Mouse (Mus musculus): ENCODE data around the gene Dexi. TPM values are rescaled to one million over a fixed set of nuclear protein-coding genes. Genes with fewer than 3 reads are reported as not detected.

The Dexi gene
- polyA plus RNA-seq (2015; fragmentation: Nextera tagmentation; extraction: Ambion mirVana): 19.1 and 21.8 TPM in 2 replicates

- peak within 1 kb of the TSS; percentile 95 for H3K4me3 ChIP-seq
- H3K36me3 ChIP-seq: no peaks in the 10 kb centered on the region
- peak; percentile 94 for ATAC-seq (ENCODE audit: low read depth)
- H3K4me1 ChIP-seq (replicated peaks): peaks cover 68% of the 10 kb centered on the region
- peak within 1 kb of the TSS; percentile 97 for H3K9ac ChIP-seq
- H3K4me2 ChIP-seq: peak within 1 kb of the TSS; percentile 80
- H3K9me3 ChIP-seq: no peaks in the 10 kb centered on the region
- H3K27me3 ChIP-seq: no peaks in the 10 kb centered on the region
- WGBS: under 1% methylated on average over 61 of the region's 61 CpGs
- peak within 1 kb of the TSS; percentile 88 for H3K27ac ChIP-seq (replicated peaks)
These were observed at the start of gene Dexi for GRCm38 (mm10) chr16:10542698-10543365. Dexi (minus strand) TSS chr16:10543054.

- Histone ChIP-seq H3K27me3 (no peaks in the 10 kb centered on the region), H3K27ac (replicated peaks) (no peak overlapping the region), H3K4me1 (replicated peaks) (no peaks in the 10 kb centered on the region), H3K36me3 (peaks cover 82% of the 10 kb centered on the region), H3K4me3 (no peak overlapping the region), H3K4me2 (no peak overlapping the region), H3K9ac (no peak overlapping the region), H3K9me3 (no peaks in the 10 kb centered on the region)
- 89% methylated on average over 3 of the region's 3 CpGs for WGBS
- ATAC-seq (ENCODE audit: low read depth): no peak
These were observed 43.7 kb upstream of the Dexi start for GRCm38 (mm10) chr16:10586546-10586945.

DNA sequence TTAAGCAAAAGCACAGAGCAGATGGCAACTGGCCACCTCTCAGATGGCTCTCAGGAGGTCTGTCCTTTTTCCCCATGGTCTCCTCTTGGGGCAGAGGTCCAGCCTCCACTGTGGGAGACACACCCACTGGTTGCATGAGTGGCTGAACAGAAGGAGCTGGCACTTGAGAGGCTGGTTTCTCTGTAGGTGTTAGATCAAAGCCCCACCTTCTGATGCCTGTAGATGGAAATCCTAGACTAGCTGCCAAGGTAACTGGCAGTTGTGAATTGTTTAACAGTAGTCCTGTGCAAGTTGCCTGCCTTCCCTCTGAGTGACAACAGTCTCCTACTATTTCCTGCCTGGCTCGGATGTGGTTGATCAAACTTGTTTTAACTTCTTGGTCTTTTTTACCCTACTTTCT is 42.3 kb upstream of the Dexi start:
- Histone ChIP-seq H3K9me3 (no peaks in the 10 kb centered on the region), H3K9ac (no peak overlapping the region), H3K27me3 (no peaks in the 10 kb centered on the region), H3K27ac (replicated peaks) (no peak overlapping the region), H3K4me3 (no peak overlapping the region), H3K4me1 (replicated peaks) (no peaks in the 10 kb centered on the region), H3K4me2 (no peak overlapping the region), H3K36me3 (peaks cover 82% of the 10 kb centered on the region)
- WGBS: 88% methylated on average over 1 of the region's 1 CpGs
- no peak for ATAC-seq (ENCODE audit: low read depth)

DNA sequence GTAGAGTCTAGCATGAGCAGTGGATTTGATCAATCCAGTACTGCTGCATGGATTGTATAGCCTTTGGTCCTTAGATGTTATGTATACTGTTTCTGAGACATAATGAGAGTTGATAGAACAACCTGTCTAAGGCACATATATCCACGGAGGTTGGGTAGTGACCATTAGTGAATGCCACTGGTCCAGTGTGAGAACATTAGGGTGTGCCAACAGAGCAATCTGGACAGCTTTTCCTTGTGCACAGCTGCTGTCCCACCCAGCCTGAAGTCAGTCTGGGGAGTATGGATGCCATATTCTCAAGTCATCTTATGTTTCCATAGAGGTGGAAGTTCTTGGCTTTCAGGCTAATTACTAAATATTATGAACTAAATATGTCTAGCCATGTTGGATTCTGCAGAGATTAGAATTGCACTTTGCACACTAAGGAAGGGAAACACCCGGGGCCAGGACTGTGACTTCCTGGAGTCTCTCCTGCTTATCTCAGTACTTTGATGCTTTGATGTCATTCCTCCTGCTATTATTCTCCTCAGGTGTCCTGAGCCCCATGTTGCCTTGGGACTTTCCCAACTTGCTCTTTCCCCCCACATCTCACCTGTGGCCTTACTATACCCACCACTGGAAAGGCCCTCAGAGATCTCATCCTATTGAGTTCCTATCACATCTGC is 38.5 kb upstream of the Dexi start:
- Histone ChIP-seq H3K9ac (no peak overlapping the region), H3K4me3 (no peak overlapping the region), H3K9me3 (no peaks in the 10 kb centered on the region), H3K27me3 (no peaks in the 10 kb centered on the region), H3K36me3 (peaks cover 87% of the 10 kb centered on the region), H3K27ac (replicated peaks) (no peak overlapping the region), H3K4me1 (replicated peaks) (no peaks in the 10 kb centered on the region), H3K4me2 (no peak overlapping the region)
- no peak for ATAC-seq (ENCODE audit: low read depth)
- WGBS: 92% methylated on average over 2 of the region's 2 CpGs

DNA sequence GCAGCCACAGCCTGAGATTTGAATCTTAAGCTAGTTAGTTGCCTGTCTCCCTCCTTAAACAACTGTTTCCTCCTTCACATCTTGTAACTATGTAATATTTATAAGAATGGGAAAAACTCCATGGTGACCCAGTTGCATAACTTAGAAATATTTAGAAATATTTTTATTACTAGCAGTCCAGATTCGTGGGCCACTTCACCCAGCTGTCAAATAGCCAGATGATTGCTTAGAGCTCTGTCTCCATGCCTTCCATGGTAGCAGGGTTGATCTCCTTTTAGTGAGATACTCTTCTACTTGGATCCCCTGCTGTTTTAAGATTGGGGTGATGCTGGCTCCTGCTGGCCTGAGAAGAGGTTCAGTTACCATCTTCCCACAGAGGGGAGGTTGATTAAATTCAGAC is 35.5 kb upstream of the Dexi start:
- Histone ChIP-seq H3K36me3 (peaks cover 96% of the 10 kb centered on the region), H3K4me2 (no peak overlapping the region), H3K4me1 (replicated peaks) (no peaks in the 10 kb centered on the region), H3K9me3 (no peaks in the 10 kb centered on the region), H3K9ac (no peak overlapping the region), H3K4me3 (no peak overlapping the region), H3K27me3 (no peaks in the 10 kb centered on the region), H3K27ac (replicated peaks) (no peak overlapping the region)
- WGBS: 84% methylated on average over 1 of the region's 1 CpGs
- no peak for ATAC-seq (ENCODE audit: low read depth)

- Histone ChIP-seq H3K9ac (no peak overlapping the region), H3K9me3 (no peaks in the 10 kb centered on the region), H3K27ac (replicated peaks) (no peak overlapping the region), H3K4me1 (replicated peaks) (no peaks in the 10 kb centered on the region), H3K27me3 (no peaks in the 10 kb centered on the region), H3K4me3 (no peak overlapping the region), H3K4me2 (no peak overlapping the region), H3K36me3 (peaks cover 95% of the 10 kb centered on the region)
- WGBS: 76% methylated on average over 5 of the region's 5 CpGs
- no peak for ATAC-seq (ENCODE audit: low read depth)
These were observed 34.7 kb upstream of the Dexi start for GRCm38 (mm10) chr16:10577548-10577947.

GRCm38 (mm10) chr16:10575915-10576314 is 33.1 kb upstream of the Dexi start:
- Histone ChIP-seq H3K9ac (no peak overlapping the region), H3K9me3 (no peaks in the 10 kb centered on the region), H3K27me3 (no peaks in the 10 kb centered on the region), H3K27ac (replicated peaks) (no peak overlapping the region), H3K4me1 (replicated peaks) (no peaks in the 10 kb centered on the region), H3K4me2 (no peak overlapping the region), H3K36me3 (peaks cover 89% of the 10 kb centered on the region), H3K4me3 (no peak overlapping the region)
- WGBS: 90% methylated on average over 4 of the region's 4 CpGs
- ATAC-seq (ENCODE audit: low read depth): no peak

DNA sequence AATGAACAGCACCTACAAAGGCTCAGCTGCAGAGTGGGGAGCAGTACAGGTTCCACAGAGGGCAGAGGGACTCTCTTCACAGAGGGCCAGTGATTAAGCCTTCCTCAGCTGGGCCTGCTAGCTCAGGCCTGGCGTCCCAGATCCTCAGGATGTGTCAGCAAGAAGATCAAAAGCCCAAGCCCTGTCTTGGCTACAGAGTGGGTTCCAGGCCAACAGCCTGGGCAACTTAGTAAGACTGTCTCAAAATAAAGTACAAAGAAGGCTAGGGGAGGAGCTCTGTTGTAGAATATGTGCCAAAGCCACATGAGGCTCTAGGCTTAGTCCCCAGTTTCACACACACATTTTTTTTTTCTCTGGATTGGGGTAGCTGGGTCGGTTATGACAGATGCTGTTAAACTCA is 32.1 kb upstream of the Dexi start:
- WGBS: 80% methylated on average over 2 of the region's 2 CpGs
- Histone ChIP-seq H3K4me3 (no peak overlapping the region), H3K27me3 (no peaks in the 10 kb centered on the region), H3K4me1 (replicated peaks) (no peaks in the 10 kb centered on the region), H3K27ac (replicated peaks) (no peak overlapping the region), H3K36me3 (peaks cover 89% of the 10 kb centered on the region), H3K9me3 (no peaks in the 10 kb centered on the region), H3K9ac (no peak overlapping the region), H3K4me2 (no peak overlapping the region)
- ATAC-seq (ENCODE audit: low read depth): no peak

- H3K9ac ChIP-seq: no peak overlapping the region
- no peak overlapping the region for H3K4me3 ChIP-seq
- H3K36me3 ChIP-seq: peaks cover 83% of the 10 kb centered on the region
- 52% methylated on average over 2 of the region's 2 CpGs for whole genome bisulfite sequencing
- ATAC-seq (ENCODE audit: low read depth): no peak
- no peak overlapping the region for H3K27ac ChIP-seq (replicated peaks)
- H3K9me3 ChIP-seq: no peaks in the 10 kb centered on the region
- H3K27me3 ChIP-seq: no peaks in the 10 kb centered on the region
- H3K4me2 ChIP-seq: no peak overlapping the region
- no peaks in the 10 kb centered on the region for H3K4me1 ChIP-seq (replicated peaks)
These were observed 29.0 kb upstream of the Dexi start for GRCm38 (mm10) chr16:10571820-10572219.

DNA sequence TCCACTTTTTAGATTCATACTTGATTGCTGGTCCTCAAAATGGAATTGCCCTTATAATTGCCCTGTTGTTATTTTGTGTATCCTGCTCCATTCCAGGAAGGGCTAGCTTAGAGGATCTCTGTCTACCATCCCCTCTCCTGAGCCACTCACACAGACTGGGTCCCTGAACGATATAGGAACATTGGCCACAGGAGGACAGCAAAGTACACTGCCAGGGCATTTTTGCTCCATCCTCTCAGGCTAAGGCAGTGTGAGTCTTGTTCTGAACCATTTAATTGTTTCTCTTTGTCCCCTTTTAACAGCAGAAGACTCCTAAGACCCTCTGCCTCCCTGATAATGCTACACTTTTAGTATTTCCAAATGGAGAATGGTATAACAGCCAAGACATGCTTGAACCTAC is 27.9 kb upstream of the Dexi start:
- H3K4me1 ChIP-seq (replicated peaks): 0 out of 2 replicates have a peak, but pooled peaks cover 3% of the 10 kb centered on the region
- H3K9me3 ChIP-seq: no peaks in the 10 kb centered on the region
- no peak for ATAC-seq (ENCODE audit: low read depth)
- peaks cover 79% of the 10 kb centered on the region for H3K36me3 ChIP-seq
- H3K27me3 ChIP-seq: no peaks in the 10 kb centered on the region
- no peak overlapping the region for H3K4me2 ChIP-seq
- no peak overlapping the region for H3K27ac ChIP-seq (replicated peaks)
- no peak overlapping the region for H3K9ac ChIP-seq
- WGBS: 70% methylated on average over 1 of the region's 1 CpGs
- H3K4me3 ChIP-seq: no peak overlapping the region

DNA sequence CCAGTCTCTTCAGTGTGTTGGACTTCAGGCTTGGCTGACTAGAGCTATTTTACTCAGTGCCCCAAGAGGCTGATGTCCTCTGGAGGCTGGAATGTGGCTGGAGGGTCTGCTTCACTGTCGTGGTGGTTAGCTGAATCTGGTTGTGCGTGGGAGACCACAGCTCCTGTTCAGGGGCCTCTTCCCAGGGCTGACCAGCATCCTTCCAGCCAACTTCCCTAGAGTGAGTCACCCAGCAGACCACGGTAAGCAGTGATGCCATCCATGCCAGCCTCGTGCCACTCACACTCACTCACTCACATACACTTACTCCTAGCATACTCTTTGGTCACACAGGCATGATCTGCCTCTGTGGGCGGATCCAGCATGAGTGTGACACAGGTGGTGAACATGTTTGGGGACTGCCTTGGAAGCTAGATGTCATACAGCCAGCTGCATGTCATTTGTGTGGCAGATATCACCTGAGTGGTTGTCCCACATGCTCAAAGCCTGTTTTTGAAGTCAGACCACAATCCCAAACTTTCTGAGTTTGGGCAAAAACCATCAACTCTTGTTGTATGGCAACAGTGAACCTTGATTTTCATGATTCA is 27.0 kb upstream of the Dexi start:
- Histone ChIP-seq H3K4me2 (no peak overlapping the region), H3K9me3 (no peaks in the 10 kb centered on the region), H3K36me3 (peaks cover 74% of the 10 kb centered on the region), H3K27me3 (no peaks in the 10 kb centered on the region), H3K9ac (no peak overlapping the region), H3K4me1 (replicated peaks) (0 out of 2 replicates have a peak, but pooled peaks cover 5% of the 10 kb centered on the region), H3K27ac (replicated peaks) (no peak overlapping the region), H3K4me3 (no peak overlapping the region)
- no peak for ATAC-seq (ENCODE audit: low read depth)
- 85% methylated on average over 5 of the region's 5 CpGs for WGBS

GRCm38 (mm10) chr16:10567153-10567552 is 24.3 kb upstream of the Dexi start:
- WGBS: 96% methylated on average over 4 of the region's 4 CpGs
- peaks cover 72% of the 10 kb centered on the region for H3K36me3 ChIP-seq
- ATAC-seq (ENCODE audit: low read depth): no peak
- no peaks in the 10 kb centered on the region for H3K27me3 ChIP-seq
- 0 out of 2 replicates have a peak, but pooled peaks cover 5% of the 10 kb centered on the region for H3K4me1 ChIP-seq (replicated peaks)
- H3K9ac ChIP-seq: 0 out of 2 replicates have a peak overlapping the region, but pooled peaks have one; percentile 8
- H3K4me3 ChIP-seq: no peak overlapping the region
- no peak overlapping the region for H3K27ac ChIP-seq (replicated peaks)
- H3K4me2 ChIP-seq: no peak overlapping the region
- no peaks in the 10 kb centered on the region for H3K9me3 ChIP-seq

Data from neural tube, embryonic 13.5 days (tissue).